Mouse (Mus musculus): ENCODE measurements around the gene Grin3b. TPM values are rescaled to one million over a fixed set of nuclear protein-coding genes. Genes with fewer than 3 reads are reported as not detected.

Gene Grin3b
- polyA plus RNA-seq, 2 experiments: 0.01 to 0.13 TPM

GRCm38 (mm10) chr10:80023758-80024157 lies 53.2 kb downstream of the Grin3b start:
- no peak overlapping the region for H3K4me2 ChIP-seq (ENCODE audit: low read depth)
- H3K4me1 ChIP-seq (replicated peaks; ENCODE audit: control insufficient read depth in 2 of 2, insufficient read depth in 2 of 2, low read length in 1 of 2): peaks cover 13 to 15% of the 10 kb centered on the region in 2 experiments
- no peak for ATAC-seq (ENCODE audit: insufficient read depth)
- WGBS (ENCODE audit: insufficient replicate concordance): 74% methylated on average over 5 of the region's 5 CpGs
- no peaks in the 10 kb centered on the region for H3K27me3 ChIP-seq (ENCODE audit: control insufficient read depth, insufficient read depth, low read length)
- H3K27ac ChIP-seq: no peak overlapping the region
- no peak overlapping the region for H3K4me3 ChIP-seq (ENCODE audit: insufficient read depth in 1 of 2, low read depth in 2 of 2, low read length in 2 of 2)
- H3K9me3 ChIP-seq (ENCODE audit: control insufficient read depth, low read length): no peaks in the 10 kb centered on the region
- DNase-seq (ENCODE audit: low read depth in 3 of 3, low spot score in 3 of 3): no peak
- H3K9ac ChIP-seq (replicated peaks): no peak overlapping the region
- H3K36me3 ChIP-seq (replicated peaks; ENCODE audit: control insufficient read depth, insufficient read depth, low read depth): no peaks in the 10 kb centered on the region; the same call in 1 of the 2 replicates
- TF ChIP-seq CTCF (IDR thresholded peaks at IDR 0.05; ENCODE audit: low read depth) (no peak), EP300 (IDR thresholded peaks at IDR 0.05; ENCODE audit: low read depth) (no peak)

- Histone ChIP-seq H3K27me3 (ENCODE audit: control insufficient read depth, insufficient read depth, low read length) (no peaks in the 10 kb centered on the region), H3K9me3 (ENCODE audit: control insufficient read depth, low read length) (no peaks in the 10 kb centered on the region), H3K36me3 (replicated peaks; ENCODE audit: control insufficient read depth, insufficient read depth, low read depth) (no peaks in the 10 kb centered on the region; the same call in none of the 2 replicates), H3K4me1 (replicated peaks; ENCODE audit: control insufficient read depth in 2 of 2, insufficient read depth in 2 of 2, low read length in 1 of 2) (peaks cover 8 to 9% of the 10 kb centered on the region in 2 experiments), H3K4me2 (ENCODE audit: low read depth) (no peak overlapping the region), H3K4me3 (ENCODE audit: insufficient read depth in 1 of 2, low read depth in 2 of 2, low read length in 2 of 2) (no peak overlapping the region), H3K27ac (no peak overlapping the region), H3K9ac (replicated peaks) (no peak overlapping the region)
- WGBS (ENCODE audit: insufficient replicate concordance): 68% methylated on average over 15 of the region's 15 CpGs
- TF ChIP-seq CTCF (IDR thresholded peaks at IDR 0.05; ENCODE audit: low read depth): no peak
- no peak for TF ChIP-seq EP300 (IDR thresholded peaks at IDR 0.05; ENCODE audit: low read depth)
- DNase-seq (ENCODE audit: low read depth in 3 of 3, low spot score in 3 of 3): no peak
- ATAC-seq (ENCODE audit: insufficient read depth): no peak
Measured at GRCm38 (mm10) chr10:80024229-80025043, 53.9 kb downstream of the Grin3b start.

GRCm38 (mm10) chr10:80025044-80025347 lies 54.5 kb downstream of the Grin3b start:
- peaks cover 5 to 7% of the 10 kb centered on the region in 2 experiments for H3K4me1 ChIP-seq (replicated peaks; ENCODE audit: control insufficient read depth in 2 of 2, insufficient read depth in 2 of 2, low read length in 1 of 2)
- TF ChIP-seq EP300 (IDR thresholded peaks at IDR 0.05; ENCODE audit: low read depth) (no peak), CTCF (IDR thresholded peaks at IDR 0.05; ENCODE audit: low read depth) (no peak)

GRCm38 (mm10) chr10:80025463-80025862 lies 54.9 kb downstream of the Grin3b start:
- DNase-seq (ENCODE audit: low read depth in 3 of 3, low spot score in 3 of 3) (no peak), ATAC-seq (ENCODE audit: insufficient read depth) (no peak)
- no peaks in the 10 kb centered on the region for H3K27me3 ChIP-seq (ENCODE audit: control insufficient read depth, insufficient read depth, low read length)
- no peak for TF ChIP-seq EP300 (IDR thresholded peaks at IDR 0.05; ENCODE audit: low read depth)
- TF ChIP-seq CTCF (IDR thresholded peaks at IDR 0.05; ENCODE audit: low read depth): no peak
- WGBS (ENCODE audit: insufficient replicate concordance): 68% methylated on average over 10 of the region's 10 CpGs
- H3K4me1 ChIP-seq (replicated peaks; ENCODE audit: control insufficient read depth in 2 of 2, insufficient read depth in 2 of 2, low read length in 1 of 2): peaks cover 5 to 7% of the 10 kb centered on the region in 2 experiments
- H3K9ac ChIP-seq (replicated peaks): no peak overlapping the region
- H3K36me3 ChIP-seq (replicated peaks; ENCODE audit: control insufficient read depth, insufficient read depth, low read depth): no peaks in the 10 kb centered on the region; the same call in none of the 2 replicates
- H3K27ac ChIP-seq: no peak overlapping the region
- no peak overlapping the region for H3K4me2 ChIP-seq (ENCODE audit: low read depth)
- no peak overlapping the region for H3K4me3 ChIP-seq (ENCODE audit: insufficient read depth in 1 of 2, low read depth in 2 of 2, low read length in 2 of 2)
- H3K9me3 ChIP-seq (ENCODE audit: control insufficient read depth, low read length): no peaks in the 10 kb centered on the region

More at GRCm38 (mm10) chr10:80025044-80025347, 54.5 kb downstream of the Grin3b start:
- WGBS (ENCODE audit: insufficient replicate concordance): 38% methylated on average over 4 of the region's 4 CpGs
- no peak overlapping the region for H3K4me2 ChIP-seq (ENCODE audit: low read depth)
- H3K9ac ChIP-seq (replicated peaks): no peak overlapping the region
- H3K27ac ChIP-seq: no peak overlapping the region
- no peak for DNase-seq (ENCODE audit: low read depth in 3 of 3, low spot score in 3 of 3)
- no peaks in the 10 kb centered on the region; the same call in none of the 2 replicates for H3K36me3 ChIP-seq (replicated peaks; ENCODE audit: control insufficient read depth, insufficient read depth, low read depth)
- ATAC-seq (ENCODE audit: insufficient read depth): no peak
- no peaks in the 10 kb centered on the region for H3K9me3 ChIP-seq (ENCODE audit: control insufficient read depth, low read length)
- no peak overlapping the region for H3K4me3 ChIP-seq (ENCODE audit: insufficient read depth in 1 of 2, low read depth in 2 of 2, low read length in 2 of 2)
- H3K27me3 ChIP-seq (ENCODE audit: control insufficient read depth, insufficient read depth, low read length): no peaks in the 10 kb centered on the region

GRCm38 (mm10) chr10:80025889-80026288 lies 55.4 kb downstream of the Grin3b start:
- Histone ChIP-seq H3K4me1 (replicated peaks; ENCODE audit: control insufficient read depth in 2 of 2, insufficient read depth in 2 of 2, low read length in 1 of 2) (peaks cover 5 to 7% of the 10 kb centered on the region in 2 experiments), H3K9ac (replicated peaks) (no peak overlapping the region), H3K27ac (no peak overlapping the region), H3K36me3 (replicated peaks; ENCODE audit: control insufficient read depth, insufficient read depth, low read depth) (no peaks in the 10 kb centered on the region; the same call in none of the 2 replicates), H3K4me3 (ENCODE audit: insufficient read depth in 1 of 2, low read depth in 2 of 2, low read length in 2 of 2) (no peak overlapping the region), H3K9me3 (ENCODE audit: control insufficient read depth, low read length) (no peaks in the 10 kb centered on the region), H3K4me2 (ENCODE audit: low read depth) (no peak overlapping the region), H3K27me3 (ENCODE audit: control insufficient read depth, insufficient read depth, low read length) (no peaks in the 10 kb centered on the region)
- DNase-seq (ENCODE audit: low read depth in 3 of 3, low spot score in 3 of 3): no peak
- TF ChIP-seq CTCF (IDR thresholded peaks at IDR 0.05; ENCODE audit: low read depth) (no peak), EP300 (IDR thresholded peaks at IDR 0.05; ENCODE audit: low read depth) (no peak)
- WGBS (ENCODE audit: insufficient replicate concordance): 51% methylated on average over 12 of the region's 12 CpGs
- 0 out of 2 replicates have a peak, but pooled peaks have one; percentile 10 for ATAC-seq (ENCODE audit: insufficient read depth)

Other genes with a start within 250 kb of the Grin3b start
Only the 30 nearest of the 32 such genes appear.
- gene Rnf126, start 203.8 kb upstream of the Grin3b start, polyA plus RNA-seq (2012; rRNA removed): 46.4 and 51.3 TPM in 2 replicates
- 27.7 and 33.7 TPM in 2 replicates for gene Rnf126, start 203.8 kb upstream of the Grin3b start, polyA plus RNA-seq (2014; fragmentation: Nextera tagmentation; extraction: Ambion mirVana)
- 0.54 and 0.56 TPM in 2 replicates for gene Fstl3, start 193.4 kb upstream of the Grin3b start, polyA plus RNA-seq (2012; rRNA removed)
- 0.18 and 0.23 TPM in 2 replicates for gene Fstl3, start 193.4 kb upstream of the Grin3b start, polyA plus RNA-seq (2014; fragmentation: Nextera tagmentation; extraction: Ambion mirVana)
- gene Prss57, start 179.8 kb upstream of the Grin3b start, polyA plus RNA-seq (2012; rRNA removed): 1.6 TPM in 2 replicates
- gene Prss57, start 179.8 kb upstream of the Grin3b start, polyA plus RNA-seq (2014; fragmentation: Nextera tagmentation; extraction: Ambion mirVana): 3.2 and 4.9 TPM in 2 replicates
- gene Palm, start 177.1 kb upstream of the Grin3b start, polyA plus RNA-seq (2012; rRNA removed): 3.4 and 3.5 TPM in 2 replicates
- 4.0 and 4.1 TPM in 2 replicates for gene Palm, start 177.1 kb upstream of the Grin3b start, polyA plus RNA-seq (2014; fragmentation: Nextera tagmentation; extraction: Ambion mirVana)
- gene Misp, start 149.7 kb upstream of the Grin3b start, polyA plus RNA-seq (2012; rRNA removed): 0.13 and 0.18 TPM in 2 replicates
- 0.41 TPM in 1 of 2 replicates, not detected in the other for gene Misp, start 149.7 kb upstream of the Grin3b start, polyA plus RNA-seq (2014; fragmentation: Nextera tagmentation; extraction: Ambion mirVana)
- 118 and 126 TPM in 2 replicates for gene Ptbp1, start 116.3 kb upstream of the Grin3b start, polyA plus RNA-seq (2012; rRNA removed)
- 84.5 and 99.8 TPM in 2 replicates for gene Ptbp1, start 116.3 kb upstream of the Grin3b start, polyA plus RNA-seq (2014; fragmentation: Nextera tagmentation; extraction: Ambion mirVana)
- gene Prtn3, start 96.2 kb upstream of the Grin3b start, polyA plus RNA-seq (2012; rRNA removed): 133 and 152 TPM in 2 replicates
- 86.8 and 132 TPM in 2 replicates for gene Prtn3, start 96.2 kb upstream of the Grin3b start, polyA plus RNA-seq (2014; fragmentation: Nextera tagmentation; extraction: Ambion mirVana)
- gene Plppr3, start 96.1 kb upstream of the Grin3b start, polyA plus RNA-seq (2012; rRNA removed): 6.7 and 7.0 TPM in 2 replicates
- gene Plppr3, start 96.1 kb upstream of the Grin3b start, polyA plus RNA-seq (2014; fragmentation: Nextera tagmentation; extraction: Ambion mirVana): 2.8 and 3.0 TPM in 2 replicates
- gene Elane, start 84.5 kb upstream of the Grin3b start, polyA plus RNA-seq (2012; rRNA removed): 52.2 and 61.9 TPM in 2 replicates
- gene Elane, start 84.5 kb upstream of the Grin3b start, polyA plus RNA-seq (2014; fragmentation: Nextera tagmentation; extraction: Ambion mirVana): 116 and 151 TPM in 2 replicates
- 0.14 and 0.29 TPM in 2 replicates for gene Cfd, start 79.9 kb upstream of the Grin3b start, polyA plus RNA-seq (2012; rRNA removed)
- not detected in 2 replicates for gene Cfd, start 79.9 kb upstream of the Grin3b start, polyA plus RNA-seq (2014; fragmentation: Nextera tagmentation; extraction: Ambion mirVana)
- gene Med16, start 61.8 kb upstream of the Grin3b start, polyA plus RNA-seq (2012; rRNA removed): 13.3 and 14.3 TPM in 2 replicates
- gene Med16, start 61.8 kb upstream of the Grin3b start, polyA plus RNA-seq (2014; fragmentation: Nextera tagmentation; extraction: Ambion mirVana): 10.0 and 12.0 TPM in 2 replicates
- gene Gm26602, start 59.9 kb upstream of the Grin3b start, polyA plus RNA-seq (2012; rRNA removed): not detected in 2 replicates
- not detected in 2 replicates for gene Gm26602, start 59.9 kb upstream of the Grin3b start, polyA plus RNA-seq (2014; fragmentation: Nextera tagmentation; extraction: Ambion mirVana)
- 0.17 and 0.30 TPM in 2 replicates for gene Kiss1r, start 53.7 kb upstream of the Grin3b start, polyA plus RNA-seq (2012; rRNA removed)
- 0.11 TPM in 1 of 2 replicates, not detected in the other for gene Kiss1r, start 53.7 kb upstream of the Grin3b start, polyA plus RNA-seq (2014; fragmentation: Nextera tagmentation; extraction: Ambion mirVana)
- gene R3hdm4, start 49.5 kb upstream of the Grin3b start, polyA plus RNA-seq (2012; rRNA removed): 34.7 and 41.4 TPM in 2 replicates
- 38.5 and 46.0 TPM in 2 replicates for gene R3hdm4, start 49.5 kb upstream of the Grin3b start, polyA plus RNA-seq (2014; fragmentation: Nextera tagmentation; extraction: Ambion mirVana)
- 5.5 and 6.4 TPM in 2 replicates for gene Arid3a, start 43.7 kb upstream of the Grin3b start, polyA plus RNA-seq (2012; rRNA removed)
- gene Arid3a, start 43.7 kb upstream of the Grin3b start, polyA plus RNA-seq (2014; fragmentation: Nextera tagmentation; extraction: Ambion mirVana): 3.4 and 3.9 TPM in 2 replicates
- gene Wdr18, start 10.6 kb upstream of the Grin3b start, polyA plus RNA-seq (2012; rRNA removed): 22.3 and 24.7 TPM in 2 replicates
- gene Wdr18, start 10.6 kb upstream of the Grin3b start, polyA plus RNA-seq (2014; fragmentation: Nextera tagmentation; extraction: Ambion mirVana): 58.4 TPM in 2 replicates
- 59.7 and 79.7 TPM in 2 replicates for gene Tmem259, start 13.6 kb downstream of the Grin3b start, polyA plus RNA-seq (2012; rRNA removed)
- 5.9 and 8.6 TPM in 2 replicates for gene Tmem259, start 13.6 kb downstream of the Grin3b start, polyA plus RNA-seq (2014; fragmentation: Nextera tagmentation; extraction: Ambion mirVana)
- 14.3 and 15.8 TPM in 2 replicates for gene Cnn2, start 17.9 kb downstream of the Grin3b start, polyA plus RNA-seq (2012; rRNA removed)
- 33.8 and 39.7 TPM in 2 replicates for gene Cnn2, start 17.9 kb downstream of the Grin3b start, polyA plus RNA-seq (2014; fragmentation: Nextera tagmentation; extraction: Ambion mirVana)
- gene Abca7, start 25.8 kb downstream of the Grin3b start, polyA plus RNA-seq (2012; rRNA removed): 11.2 and 12.7 TPM in 2 replicates
- 4.9 and 6.0 TPM in 2 replicates for gene Abca7, start 25.8 kb downstream of the Grin3b start, polyA plus RNA-seq (2014; fragmentation: Nextera tagmentation; extraction: Ambion mirVana)
- 17.5 and 20.9 TPM in 2 replicates for gene Arhgap45, start 45.9 kb downstream of the Grin3b start, polyA plus RNA-seq (2012; rRNA removed)
- gene Arhgap45, start 45.9 kb downstream of the Grin3b start, polyA plus RNA-seq (2014; fragmentation: Nextera tagmentation; extraction: Ambion mirVana): 7.9 and 9.3 TPM in 2 replicates
- 77.0 and 121 TPM in 2 replicates for gene Polr2e, start 69.1 kb downstream of the Grin3b start, polyA plus RNA-seq (2012; rRNA removed)
- gene Polr2e, start 69.1 kb downstream of the Grin3b start, polyA plus RNA-seq (2014; fragmentation: Nextera tagmentation; extraction: Ambion mirVana): 88.0 and 90.2 TPM in 2 replicates
- 274 and 388 TPM in 2 replicates for gene Gpx4, start 76.5 kb downstream of the Grin3b start, polyA plus RNA-seq (2012; rRNA removed)
- 705 and 724 TPM in 2 replicates for gene Gpx4, start 76.5 kb downstream of the Grin3b start, polyA plus RNA-seq (2014; fragmentation: Nextera tagmentation; extraction: Ambion mirVana)
- 10.0 and 10.1 TPM in 2 replicates for gene Sbno2, start 134.9 kb downstream of the Grin3b start, polyA plus RNA-seq (2012; rRNA removed)
- 6.6 and 7.6 TPM in 2 replicates for gene Sbno2, start 134.9 kb downstream of the Grin3b start, polyA plus RNA-seq (2014; fragmentation: Nextera tagmentation; extraction: Ambion mirVana)
- gene Stk11, start 145.1 kb downstream of the Grin3b start, polyA plus RNA-seq (2012; rRNA removed): 80.5 and 88.8 TPM in 2 replicates
- gene Stk11, start 145.1 kb downstream of the Grin3b start, polyA plus RNA-seq (2014; fragmentation: Nextera tagmentation; extraction: Ambion mirVana): 17.4 and 18.9 TPM in 2 replicates
- 196 and 211 TPM in 2 replicates for gene Atp5d, start 167.9 kb downstream of the Grin3b start, polyA plus RNA-seq (2012; rRNA removed)
- gene Atp5d, start 167.9 kb downstream of the Grin3b start, polyA plus RNA-seq (2014; fragmentation: Nextera tagmentation; extraction: Ambion mirVana): 249 and 270 TPM in 2 replicates
- 1.8 and 2.2 TPM in 2 replicates for gene Cbarp, start 170.1 kb downstream of the Grin3b start, polyA plus RNA-seq (2012; rRNA removed)
- 0.42 and 1.1 TPM in 2 replicates for gene Cbarp, start 170.1 kb downstream of the Grin3b start, polyA plus RNA-seq (2014; fragmentation: Nextera tagmentation; extraction: Ambion mirVana)
- 9.1 and 10.3 TPM in 2 replicates for gene Midn, start 177.6 kb downstream of the Grin3b start, polyA plus RNA-seq (2012; rRNA removed)
- 5.1 and 5.7 TPM in 2 replicates for gene Midn, start 177.6 kb downstream of the Grin3b start, polyA plus RNA-seq (2014; fragmentation: Nextera tagmentation; extraction: Ambion mirVana)
- gene Cirbp, start 195.3 kb downstream of the Grin3b start, polyA plus RNA-seq (2012; rRNA removed): 19.4 and 19.8 TPM in 2 replicates
- gene Cirbp, start 195.3 kb downstream of the Grin3b start, polyA plus RNA-seq (2014; fragmentation: Nextera tagmentation; extraction: Ambion mirVana): 10.1 and 10.7 TPM in 2 replicates
- gene 1600002K03Rik, start 202.2 kb downstream of the Grin3b start, polyA plus RNA-seq (2012; rRNA removed): 6.8 and 6.9 TPM in 2 replicates
- gene 1600002K03Rik, start 202.2 kb downstream of the Grin3b start, polyA plus RNA-seq (2014; fragmentation: Nextera tagmentation; extraction: Ambion mirVana): 10.6 and 13.2 TPM in 2 replicates
- gene Efna2, start 208.8 kb downstream of the Grin3b start, polyA plus RNA-seq (2012; rRNA removed): 0.40 and 0.47 TPM in 2 replicates
- 0.51 and 0.52 TPM in 2 replicates for gene Efna2, start 208.8 kb downstream of the Grin3b start, polyA plus RNA-seq (2014; fragmentation: Nextera tagmentation; extraction: Ambion mirVana)

Measured in liver, embryonic 14.5 days (tissue).